Mouse (Mus musculus) mesoderm, embryonic 11.5 days (tissue): ENCODE data around the gene Hoxb2.

Experiments
- DNase-seq: peaks from one replicate; pipeline ENCODE4 v3.0.0-alpha.2; 2012; ENCODE audit warnings: low read depth, low spot score

Hoxb2 gene

GRCm38 (mm10) chr11:96316696-96317607 is 33.4 kb upstream of the Hoxb2 start:
- no peak for DNase-seq

- DNase-seq, result no peak
These were observed 32.5 kb upstream of the Hoxb2 start, which contains the start of gene Hoxb4 for GRCm38 (mm10) chr11:96317608-96318367. Gene Hoxb4 (plus strand): TSS chr11:96318267.

- DNase-seq, result peak; percentile 90
These were observed 31.8 kb upstream of the Hoxb2 start for GRCm38 (mm10) chr11:96318368-96319070.

GRCm38 (mm10) chr11:96319071-96319902 is 31.0 kb upstream of the Hoxb2 start:
- DNase-seq, result peak; percentile 93

GRCm38 (mm10) chr11:96319910-96320309 is 30.4 kb upstream of the Hoxb2 start:
- no peak for DNase-seq

- no peak for DNase-seq
These were observed 29.6 kb upstream of the Hoxb2 start for GRCm38 (mm10) chr11:96320688-96321087.

- DNase-seq, result no peak
These were observed 28.5 kb upstream of the Hoxb2 start for GRCm38 (mm10) chr11:96321846-96322245.

GRCm38 (mm10) chr11:96322738-96323137 is 27.6 kb upstream of the Hoxb2 start:
- DNase-seq, result no peak

- DNase-seq, result no peak
These were observed 27.2 kb upstream of the Hoxb2 start, which contains the start of gene Hoxb3 for GRCm38 (mm10) chr11:96323154-96323553. Gene Hoxb3 (plus strand): TSS chr11:96323326.

GRCm38 (mm10) chr11:96324125-96324524 is 26.2 kb upstream of the Hoxb2 start:
- DNase-seq, result no peak

- no peak for DNase-seq
These were observed 25.4 kb upstream of the Hoxb2 start for GRCm38 (mm10) chr11:96324965-96325364.

- DNase-seq, result peak; percentile 85
These were observed 24.5 kb upstream of the Hoxb2 start for GRCm38 (mm10) chr11:96325747-96326212.

- DNase-seq, result no peak
These were observed 23.6 kb upstream of the Hoxb2 start for GRCm38 (mm10) chr11:96326705-96327104.

GRCm38 (mm10) chr11:96327122-96327521 is 23.2 kb upstream of the Hoxb2 start:
- DNase-seq, result no peak

GRCm38 (mm10) chr11:96327750-96328149 is 22.6 kb upstream of the Hoxb2 start:
- DNase-seq, result no peak

GRCm38 (mm10) chr11:96328605-96329004 is 21.7 kb upstream of the Hoxb2 start:
- no peak for DNase-seq

GRCm38 (mm10) chr11:96332105-96332504 is 18.2 kb upstream of the Hoxb2 start:
- DNase-seq, result no peak

- DNase-seq, result no peak
These were observed 17.7 kb upstream of the Hoxb2 start for GRCm38 (mm10) chr11:96332618-96333032.

- DNase-seq, result no peak
These were observed 16.9 kb upstream of the Hoxb2 start for GRCm38 (mm10) chr11:96333241-96334001.

GRCm38 (mm10) chr11:96334002-96334364 is 16.3 kb upstream of the Hoxb2 start:
- no peak for DNase-seq
